Mouse (Mus musculus) layer of hippocampus, adult 2 months (tissue): ENCODE data around the gene Igf2bp2. TPM values are rescaled to one million over a fixed set of nuclear protein-coding genes. Genes with fewer than 3 reads are reported as not detected.
A peak's percentile ranks its signal among the peaks of the same experiment; 100 is the strongest.

Source experiments
- DNase-seq, 2 experiments: peaks; one replicate each; pipeline ENCODE4 v3.0.0; 2022; ENCODE audit warnings: low spot score in 2 of 2
- H3K27ac ChIP-seq: fragments of 200-600 bp; 2 replicates; pipeline ENCODE4 v1.8.1; 2022
- H3K4me3 ChIP-seq: fragments of 200-600 bp; 2 replicates; pipeline ENCODE4 v1.8.1; 2022; ENCODE audit warnings: mild to moderate bottlenecking
- CTCF ChIP-seq: fragments of 200-600 bp; conservative IDR thresholded peaks from 2 replicates; pipeline ENCODE4 v1.8.1; 2022; ENCODE audit warnings: antibody characterized with exemption, mild to moderate bottlenecking, moderate library complexity
- total RNA-seq, 2 experiments: library from RNA; stranded (reverse); gene quantifications; 2 replicates each; pipeline ENCODE4 v1.2.3; 2021

The Igf2bp2 gene
- total RNA-seq, 2 experiments from 2014 or later, result 0.27 to 0.54 TPM

GRCm38 (mm10) chr16:22136198-22136597, 26.9 kb downstream of the Igf2bp2 start:
- no peak for TF ChIP-seq CTCF
- Histone ChIP-seq H3K27ac (no peak overlapping the region), H3K4me3 (no peak overlapping the region)
- DNase-seq, result no peak

- Histone ChIP-seq H3K27ac (no peak overlapping the region), H3K4me3 (no peak overlapping the region)
- TF ChIP-seq CTCF, result no peak
- DNase-seq, result no peak
These were observed 31.8 kb downstream of the Igf2bp2 start for GRCm38 (mm10) chr16:22131321-22131720.

- no peak overlapping the region for H3K4me3 ChIP-seq
- no peak for DNase-seq
- TF ChIP-seq CTCF, result no peak
- H3K27ac ChIP-seq, result no peak overlapping the region
These were observed 33.6 kb downstream of the Igf2bp2 start for GRCm38 (mm10) chr16:22129511-22129910.

GRCm38 (mm10) chr16:22128595-22128994, 34.5 kb downstream of the Igf2bp2 start:
- Histone ChIP-seq H3K4me3 (no peak overlapping the region), H3K27ac (no peak overlapping the region)
- no peak for DNase-seq
- TF ChIP-seq CTCF, result no peak

- no peak for DNase-seq
- peak; percentile 32 for TF ChIP-seq CTCF
- Histone ChIP-seq H3K27ac (no peak overlapping the region), H3K4me3 (no peak overlapping the region)
These were observed 35.3 kb downstream of the Igf2bp2 start for GRCm38 (mm10) chr16:22127806-22128205.

- TF ChIP-seq CTCF, result no peak
- Histone ChIP-seq H3K27ac (no peak overlapping the region), H3K4me3 (no peak overlapping the region)
- DNase-seq, result no peak
These were observed 36.2 kb downstream of the Igf2bp2 start for GRCm38 (mm10) chr16:22126936-22127335.

GRCm38 (mm10) chr16:22124325-22124918, 38.7 kb downstream of the Igf2bp2 start:
- no peak overlapping the region for H3K4me3 ChIP-seq
- H3K27ac ChIP-seq, result no peak overlapping the region
- no peak for DNase-seq
- no peak for TF ChIP-seq CTCF

- no peak overlapping the region for H3K27ac ChIP-seq
- TF ChIP-seq CTCF, result peak; percentile 92
These were observed 39.4 kb downstream of the Igf2bp2 start for GRCm38 (mm10) chr16:22123658-22124057.

GRCm38 (mm10) chr16:22121109-22121508, 42.0 kb downstream of the Igf2bp2 start:
- no peak for DNase-seq
- Histone ChIP-seq H3K4me3 (no peak overlapping the region), H3K27ac (no peak overlapping the region)
- TF ChIP-seq CTCF, result no peak

More at GRCm38 (mm10) chr16:22123658-22124057, 39.4 kb downstream of the Igf2bp2 start:
- peak; percentile 16 to 65 for DNase-seq
- H3K4me3 ChIP-seq, result no peak overlapping the region

- no peak for TF ChIP-seq CTCF
- H3K27ac ChIP-seq, result no peak overlapping the region; the same call in 1 of the 2 replicates
- no peak for DNase-seq
- no peak overlapping the region for H3K4me3 ChIP-seq
These were observed 43.6 kb downstream of the Igf2bp2 start for GRCm38 (mm10) chr16:22119524-22119923.

- DNase-seq, result no peak
- Histone ChIP-seq H3K4me3 (no peak overlapping the region), H3K27ac (peak overlapping the region; percentile 18; the same call in 1 of the 2 replicates)
- no peak for TF ChIP-seq CTCF
These were observed 44.2 kb downstream of the Igf2bp2 start for GRCm38 (mm10) chr16:22118716-22119501.

GRCm38 (mm10) chr16:22118151-22118550, 44.9 kb downstream of the Igf2bp2 start:
- Histone ChIP-seq H3K4me3 (no peak overlapping the region), H3K27ac (no peak overlapping the region)
- TF ChIP-seq CTCF, result no peak
- no peak for DNase-seq

GRCm38 (mm10) chr16:22116748-22117147, 46.4 kb downstream of the Igf2bp2 start:
- H3K4me3 ChIP-seq, result no peak overlapping the region

GRCm38 (mm10) chr16:22116058-22116457, 47.0 kb downstream of the Igf2bp2 start:
- TF ChIP-seq CTCF, result no peak

More at GRCm38 (mm10) chr16:22116748-22117147, 46.4 kb downstream of the Igf2bp2 start:
- H3K27ac ChIP-seq, result no peak overlapping the region
- no peak for TF ChIP-seq CTCF
- no peak for DNase-seq

More at GRCm38 (mm10) chr16:22116058-22116457, 47.0 kb downstream of the Igf2bp2 start:
- no peak for DNase-seq
- Histone ChIP-seq H3K4me3 (no peak overlapping the region), H3K27ac (no peak overlapping the region)
